Comparison of ENCODE assay signal across 21 mouse cellular contexts in the genomic region with DNA sequence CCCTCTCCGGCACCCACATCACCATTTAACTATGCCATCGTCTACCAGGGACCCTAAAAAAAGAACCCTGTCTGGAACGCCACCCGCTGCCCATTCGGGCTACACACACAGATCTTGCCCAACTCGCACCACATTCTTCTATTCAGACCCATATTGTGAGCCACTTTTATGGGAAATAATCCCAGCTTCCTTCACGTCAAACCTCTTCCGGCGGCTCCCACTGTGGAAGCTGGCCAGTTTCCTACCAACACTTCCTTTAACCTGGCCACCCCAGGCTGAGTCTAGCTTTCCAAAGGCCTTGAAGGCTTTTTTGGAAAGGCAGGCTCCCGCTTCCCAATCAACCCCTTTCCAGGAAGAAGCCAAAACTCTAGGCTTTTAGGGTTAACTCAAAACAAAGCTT. TPM values are rescaled to one million over a fixed set of nuclear protein-coding genes. Genes with fewer than 3 reads are reported as not detected.
DNase-seq lines count a peak whose midpoint lies in the region; ATAC-seq and TF ChIP-seq lines count a peak whose summit lies in the region.
"Had no signal": no experiment of that assay in that cellular context is flagged by ENCODE, and none has a peak within 500 bp of the region (broad histone marks: within the 10 kb centered on the region; RNA-seq: fewer than 3 reads in every experiment).

No protein-coding gene starts in this region.

- H3K9ac ChIP-seq in heart, adult 2 months (ENCODE audit: low read depth, low read length): no peak overlapping the region
- no peak overlapping the region for H3K9ac ChIP-seq in kidney, embryonic 14.5 days (ENCODE audit: low read depth, low read length)
- H3K9ac ChIP-seq in ES-Bruce4 (ENCODE audit: low read depth, poor library complexity, severe bottlenecking): peak overlapping the region; percentile 92
- H3K9ac ChIP-seq: heart, embryonic 15.5 days; liver, postnatal 0 days; midbrain, embryonic 13.5 days had no signal

- no peak for TF ChIP-seq POLR2A in heart, adult 2 months (IDR thresholded peaks at IDR 0.05; ENCODE audit: insufficient read depth, low read depth, low read length)
- no peak for TF ChIP-seq POLR2A in kidney, adult 2 months (IDR thresholded peaks at IDR 0.05; ENCODE audit: low read depth, low read length)
- TF ChIP-seq POLR2A in ES-Bruce4 (IDR thresholded peaks at IDR 0.05; ENCODE audit: insufficient read depth, low read length): no peak

- ATAC-seq in kidney, embryonic 14.5 days (ENCODE audit: low FRiP score, low TSS enrichment): no peak
- ATAC-seq: forebrain, embryonic 13.5 days; liver, postnatal 0 days; midbrain, embryonic 13.5 days had no signal

- no peaks in the 10 kb centered on the region for H3K27me3 ChIP-seq in heart, adult 2 months (ENCODE audit: control insufficient read depth, insufficient read depth, low read length)
- H3K27me3 ChIP-seq in heart, embryonic 10.5 days (ENCODE audit: insufficient read depth, poor library complexity, severe bottlenecking): peaks cover 27% of the 10 kb centered on the region
- no peaks in the 10 kb centered on the region for H3K27me3 ChIP-seq in kidney, adult 2 months (replicated peaks; ENCODE audit: control insufficient read depth, insufficient read depth, low read length)
- no peaks in the 10 kb centered on the region for H3K27me3 ChIP-seq in kidney, embryonic 14.5 days (ENCODE audit: control insufficient read depth, insufficient read depth, low read length)
- H3K27me3 ChIP-seq in ES-Bruce4 (ENCODE audit: control insufficient read depth, insufficient read depth, low read length, poor library complexity, severe bottlenecking): no peaks in the 10 kb centered on the region
- H3K27me3 ChIP-seq in limb, embryonic 10.5 days (ENCODE audit: low read depth, poor library complexity, severe bottlenecking): peaks cover 27% of the 10 kb centered on the region
- H3K27me3 ChIP-seq: hindbrain, embryonic 15.5 days had no signal

- 55% methylated on average over 10 of the region's 10 CpGs for WGBS in heart, adult 2 months
- WGBS in heart, embryonic 10.5 days: 79% methylated on average over 10 of the region's 10 CpGs
- 70% methylated on average over 10 of the region's 10 CpGs for WGBS in kidney, adult 2 months
- 88% methylated on average over 10 of the region's 10 CpGs for WGBS in kidney, embryonic 14.5 days
- 83% methylated on average over 10 of the region's 10 CpGs for WGBS in limb, embryonic 10.5 days

- intact Hi-C loops in heart, adult 2 months (cut with DNase I): no loop called here

- no peak for TF ChIP-seq CTCF in heart, adult 2 months (IDR thresholded peaks at IDR 0.05)
- no peak for TF ChIP-seq CTCF in kidney, adult 2 months (conservative IDR thresholded peaks at IDR 0.05; ENCODE audit: insufficient read depth, insufficient read length, low read depth, low read length)
- TF ChIP-seq CTCF in ES-Bruce4 (IDR thresholded peaks at IDR 0.05; ENCODE audit: low read depth, low read length): no peak

- H3K9me3 ChIP-seq in heart, embryonic 10.5 days: peaks cover 3% of the 10 kb centered on the region; the same call in 1 of the 2 replicates
- no peaks in the 10 kb centered on the region for H3K9me3 ChIP-seq in kidney, embryonic 14.5 days (ENCODE audit: control insufficient read depth, low read length)
- H3K9me3 ChIP-seq in ES-Bruce4 (replicated peaks; ENCODE audit: control insufficient read depth, insufficient read depth, low read length, poor library complexity, severe bottlenecking): no peaks in the 10 kb centered on the region
- no peaks in the 10 kb centered on the region for H3K9me3 ChIP-seq in limb, embryonic 10.5 days (replicated peaks)
- H3K9me3 ChIP-seq: forebrain, embryonic 13.5 days; heart, embryonic 15.5 days; hindbrain, embryonic 15.5 days; midbrain, embryonic 13.5 days; neural tube, embryonic 13.5 days had no signal

- no peak for TF ChIP-seq EP300 in heart, adult 2 months (IDR thresholded peaks at IDR 0.05; ENCODE audit: insufficient read depth, low read depth, low read length)
- no peak for TF ChIP-seq EP300 in ES-Bruce4 (IDR thresholded peaks at IDR 0.05; ENCODE audit: insufficient read depth, low read depth, low read length)

- no peak overlapping the region for H3K4me2 ChIP-seq in kidney, embryonic 14.5 days (replicated peaks; ENCODE audit: low read depth, low read length)
- H3K4me2 ChIP-seq: forebrain, embryonic 13.5 days; heart, embryonic 15.5 days; midbrain, embryonic 13.5 days had no signal

- DNase-seq in heart, adult 2 months: peak in 1 of 2 experiments; percentile 39
- no peak for DNase-seq in heart, embryonic 10.5 days (ENCODE audit: low spot score)
- DNase-seq in kidney, adult 2 months: peak; percentile 43
- DNase-seq in limb, embryonic 10.5 days (ENCODE audit: low spot score): no peak
- DNase-seq in layer of hippocampus, adult 9-11 months: no peak
- no peak for DNase-seq in layer of hippocampus, postnatal 14 days (ENCODE audit: low spot score in 2 of 2)
- DNase-seq: adrenal gland, adult 2 months; gastrocnemius, postnatal 25 days; liver, postnatal 0 days; lung, postnatal 14 days had no signal

- no peak overlapping the region for H3K4me3 ChIP-seq in heart, adult 2 months
- H3K4me3 ChIP-seq in heart, embryonic 10.5 days: no peak overlapping the region
- H3K4me3 ChIP-seq in kidney, adult 2 months (ENCODE audit: insufficient read depth, low read depth, low read length): no peak overlapping the region
- no peak overlapping the region; the same call in 1 of the 2 replicates for H3K4me3 ChIP-seq in kidney, embryonic 14.5 days (ENCODE audit: low read length)
- H3K4me3 ChIP-seq in ES-Bruce4 (ENCODE audit: low read depth, low read length): peak overlapping the region; percentile 55
- peak overlapping the region; percentile 37; the same call in 1 of the 2 replicates for H3K4me3 ChIP-seq in limb, embryonic 10.5 days
- H3K4me3 ChIP-seq: forebrain, embryonic 13.5 days; heart, embryonic 15.5 days; hindbrain, embryonic 15.5 days; midbrain, embryonic 13.5 days had no signal

- no peaks in the 10 kb centered on the region for H3K36me3 ChIP-seq in heart, adult 2 months (ENCODE audit: control insufficient read depth, insufficient read depth, low read length)
- peaks cover 33% of the 10 kb centered on the region for H3K36me3 ChIP-seq in heart, embryonic 10.5 days
- no peaks in the 10 kb centered on the region for H3K36me3 ChIP-seq in kidney, adult 2 months (ENCODE audit: control insufficient read depth, insufficient read depth, low read length)
- peaks cover 19% of the 10 kb centered on the region; the same call in 1 of the 2 replicates for H3K36me3 ChIP-seq in kidney, embryonic 14.5 days (ENCODE audit: control insufficient read depth, insufficient read depth, low read length)
- no peaks in the 10 kb centered on the region for H3K36me3 ChIP-seq in ES-Bruce4 (ENCODE audit: control insufficient read depth, insufficient read depth, low read length, poor library complexity, severe bottlenecking)
- H3K36me3 ChIP-seq in limb, embryonic 10.5 days: peaks cover 40% of the 10 kb centered on the region

- no peaks in the 10 kb centered on the region for H3K79me2 ChIP-seq in heart, adult 2 months (replicated peaks; ENCODE audit: control insufficient read depth, insufficient read depth, low read length)

- peaks cover 3% of the 10 kb centered on the region; the same call in 1 of the 2 replicates for H3K4me1 ChIP-seq in heart, adult 2 months (ENCODE audit: control insufficient read depth, insufficient read depth, low read length)
- peaks cover 18% of the 10 kb centered on the region for H3K4me1 ChIP-seq in heart, embryonic 10.5 days
- H3K4me1 ChIP-seq in kidney, adult 2 months (ENCODE audit: control insufficient read depth, insufficient read depth, low read length): peaks cover 4% of the 10 kb centered on the region; the same call in 1 of the 2 replicates
- H3K4me1 ChIP-seq in kidney, embryonic 14.5 days (ENCODE audit: control insufficient read depth, insufficient read depth, low read length): peaks cover 3% of the 10 kb centered on the region; the same call in 1 of the 2 replicates
- H3K4me1 ChIP-seq in ES-Bruce4 (ENCODE audit: control insufficient read depth, insufficient read depth, low read length): no peaks in the 10 kb centered on the region
- peaks cover 31% of the 10 kb centered on the region for H3K4me1 ChIP-seq in limb, embryonic 10.5 days

- peak overlapping the region; percentile 75 for H3K27ac ChIP-seq in heart, adult 2 months
- no peak overlapping the region for H3K27ac ChIP-seq in heart, embryonic 10.5 days
- H3K27ac ChIP-seq in kidney, adult 2 months (ENCODE audit: insufficient read depth, low read depth, low read length): peak overlapping the region; percentile 52
- H3K27ac ChIP-seq in kidney, embryonic 14.5 days (ENCODE audit: low read depth, low read length): no peak overlapping the region; the same call in 1 of the 2 replicates
- no peak overlapping the region for H3K27ac ChIP-seq in ES-Bruce4 (ENCODE audit: insufficient read depth, low read length)
- no peak overlapping the region for H3K27ac ChIP-seq in limb, embryonic 10.5 days
- H3K27ac ChIP-seq: forebrain, embryonic 13.5 days; heart, embryonic 15.5 days; hindbrain, embryonic 15.5 days; midbrain, embryonic 13.5 days; neural tube, embryonic 13.5 days had no signal

RNA-seq across cellular contexts. Expression of a gene that starts 3.3 kb away (rescaled TPM):
- total RNA-seq in heart, adult 2 months (2021): 1 to 10 TPM; 6.8 to 9.3 TPM
- polyA plus RNA-seq in heart, adult 2 months (2012; rRNA removed): 8.6 and 14.1 TPM in 2 replicates
- polyA plus RNA-seq in heart, embryonic 10.5 days (2016; fragmentation: Nextera tagmentation; extraction: Ambion mirVana): 18.2 and 20.8 TPM in 2 replicates
- polyA plus RNA-seq in kidney, adult 2 months (2012; rRNA removed): 14.1 and 15.0 TPM in 2 replicates
- 19.8 and 29.6 TPM in 2 replicates for polyA plus RNA-seq in kidney, embryonic 14.5 days (2014; fragmentation: Nextera tagmentation; extraction: Ambion mirVana)
- polyA plus RNA-seq in ES-Bruce4 (2011; ENCODE audit: insufficient read depth, insufficient read length, low read depth, missing spikeins): 14.0 and 22.7 TPM in 2 replicates
- polyA plus RNA-seq in limb, embryonic 10.5 days (2016; fragmentation: Nextera tagmentation; extraction: Ambion mirVana): 29.1 and 31.8 TPM in 2 replicates
- total RNA-seq in layer of hippocampus, postnatal 14 days (2021): 10 to 100 TPM; 27.8 to 30.9 TPM

RNA-seq across cellular contexts. Expression of a gene that starts 7.6 kb away (rescaled TPM):
- 10 to 100 TPM; 83.8 to 86.0 TPM for total RNA-seq in heart, adult 2 months (2021)
- polyA plus RNA-seq in heart, adult 2 months (2012; rRNA removed): 139 and 195 TPM in 2 replicates
- polyA plus RNA-seq in heart, embryonic 10.5 days (2016; fragmentation: Nextera tagmentation; extraction: Ambion mirVana): 219 and 367 TPM in 2 replicates
- polyA plus RNA-seq in kidney, adult 2 months (2012; rRNA removed): 186 and 191 TPM in 2 replicates
- 433 and 514 TPM in 2 replicates for polyA plus RNA-seq in kidney, embryonic 14.5 days (2014; fragmentation: Nextera tagmentation; extraction: Ambion mirVana)
- polyA plus RNA-seq in ES-Bruce4 (2011; ENCODE audit: insufficient read depth, insufficient read length, low read depth, missing spikeins): 1,087 and 1,151 TPM in 2 replicates
- polyA plus RNA-seq in limb, embryonic 10.5 days (2016; fragmentation: Nextera tagmentation; extraction: Ambion mirVana): 561 and 585 TPM in 2 replicates
- 100 to 1,000 TPM; 236 to 244 TPM for total RNA-seq in layer of hippocampus, postnatal 14 days (2021)

RNA-seq across cellular contexts. Expression of a gene that starts 8.5 kb away (rescaled TPM):
- total RNA-seq in heart, adult 2 months (2021): not detected
- polyA plus RNA-seq in heart, adult 2 months (2012; rRNA removed): 0.59 and 0.82 TPM in 2 replicates
- not detected in 2 replicates for polyA plus RNA-seq in heart, embryonic 10.5 days (2016; fragmentation: Nextera tagmentation; extraction: Ambion mirVana)
- polyA plus RNA-seq in kidney, adult 2 months (2012; rRNA removed): 0.56 and 0.69 TPM in 2 replicates
- not detected in 2 replicates for polyA plus RNA-seq in kidney, embryonic 14.5 days (2014; fragmentation: Nextera tagmentation; extraction: Ambion mirVana)
- 0.75 TPM in 1 of 2 replicates, not detected in the other for polyA plus RNA-seq in ES-Bruce4 (2011; ENCODE audit: insufficient read depth, insufficient read length, low read depth, missing spikeins)
- not detected in 2 replicates for polyA plus RNA-seq in limb, embryonic 10.5 days (2016; fragmentation: Nextera tagmentation; extraction: Ambion mirVana)
- total RNA-seq in layer of hippocampus, postnatal 14 days (2021): under 1 TPM in 1 of 2 experiments, not detected in 1; 0.26 TPM
- total RNA-seq: gastrocnemius, postnatal 25 days; layer of hippocampus, postnatal 10 days; megakaryocyte, adult 5-6 weeks had no signal
- polyA plus RNA-seq: embryonic facial prominence, embryonic 11.5 days; heart, embryonic 15.5 days; small intestine, adult 2 months had no signal

RNA-seq across cellular contexts. Expression of a gene that starts 28.1 kb away (rescaled TPM):
- 100 to 1,000 TPM; 137 to 139 TPM for total RNA-seq in heart, adult 2 months (2021)
- polyA plus RNA-seq in heart, adult 2 months (2012; rRNA removed): 66.1 and 99.2 TPM in 2 replicates
- polyA plus RNA-seq in heart, embryonic 10.5 days (2016; fragmentation: Nextera tagmentation; extraction: Ambion mirVana): 129 and 142 TPM in 2 replicates
- polyA plus RNA-seq in kidney, adult 2 months (2012; rRNA removed): 103 and 134 TPM in 2 replicates
- 148 and 165 TPM in 2 replicates for polyA plus RNA-seq in kidney, embryonic 14.5 days (2014; fragmentation: Nextera tagmentation; extraction: Ambion mirVana)
- polyA plus RNA-seq in ES-Bruce4 (2011; ENCODE audit: insufficient read depth, insufficient read length, low read depth, missing spikeins): 153 and 159 TPM in 2 replicates
- 79.6 and 84.2 TPM in 2 replicates for polyA plus RNA-seq in limb, embryonic 10.5 days (2016; fragmentation: Nextera tagmentation; extraction: Ambion mirVana)
- total RNA-seq in layer of hippocampus, postnatal 14 days (2021): 100 to 1,000 TPM; 143 to 149 TPM

RNA-seq across cellular contexts. Expression of a gene that starts 28.9 kb away (rescaled TPM):
- 1 to 10 TPM; 2.2 to 2.9 TPM for total RNA-seq in heart, adult 2 months (2021)
- 4.2 and 6.4 TPM in 2 replicates for polyA plus RNA-seq in heart, adult 2 months (2012; rRNA removed)
- polyA plus RNA-seq in heart, embryonic 10.5 days (2016; fragmentation: Nextera tagmentation; extraction: Ambion mirVana): 8.2 and 8.4 TPM in 2 replicates
- polyA plus RNA-seq in kidney, adult 2 months (2012; rRNA removed): 5.4 and 6.2 TPM in 2 replicates
- polyA plus RNA-seq in kidney, embryonic 14.5 days (2014; fragmentation: Nextera tagmentation; extraction: Ambion mirVana): 6.2 and 10.7 TPM in 2 replicates
- 4.5 and 5.1 TPM in 2 replicates for polyA plus RNA-seq in ES-Bruce4 (2011; ENCODE audit: insufficient read depth, insufficient read length, low read depth, missing spikeins)
- 14.0 and 14.9 TPM in 2 replicates for polyA plus RNA-seq in limb, embryonic 10.5 days (2016; fragmentation: Nextera tagmentation; extraction: Ambion mirVana)
- total RNA-seq in layer of hippocampus, postnatal 14 days (2021): 1 to 10 TPM; 8.3 to 9.1 TPM

Comparison
In these comparisons a context has a peak if more than half of its experiments do, and no peak if none do; other contexts are left out.
1. H3K27ac ChIP-seq: peak in heart, adult 2 months (single experiment) and kidney, adult 2 months (single experiment); none in heart, embryonic 10.5 days (single experiment), kidney, embryonic 14.5 days (single experiment), ES-Bruce4 (single experiment) and limb, embryonic 10.5 days (single experiment).
2. H3K4me3 ChIP-seq: peak in ES-Bruce4 (single experiment) and limb, embryonic 10.5 days (single experiment); none in heart, adult 2 months (single experiment), heart, embryonic 10.5 days (single experiment), kidney, adult 2 months (single experiment) and kidney, embryonic 14.5 days (single experiment).